Mouse (Mus musculus) lung, embryonic 15.5 days (tissue): ENCODE results near the gene Clcn1. TPM values are rescaled to one million over a fixed set of nuclear protein-coding genes. Genes with fewer than 3 reads are reported as not detected.
A peak's percentile ranks its signal among the peaks of the same experiment; 100 is the strongest.

Experiments used
- ATAC-seq: fragments of 200-750 bp; cut with Nextera tagmentation; 2 replicates; pipeline ENCODE4 v1.8.0; 2017; ENCODE audit warnings: moderate number of reproducible peaks, borderline replicate concordance; ENCODE audit not compliant: low FRiP score, low TSS enrichment; ENCODE audit errors: extremely low read depth
- H3K27ac ChIP-seq: fragments of 300-500 bp; sonication (generic); 2 replicates; pipeline ENCODE4 v1.5.1; 2015; ENCODE audit warnings: moderate library complexity, mild to moderate bottlenecking, inconsistent platforms
- H3K27me3 ChIP-seq: fragments of 300-500 bp; sonication (generic); 2 replicates; pipeline ENCODE4 v1.6.1; 2015; ENCODE audit warnings: inconsistent platforms
- H3K36me3 ChIP-seq: fragments of 300-500 bp; sonication (generic); 2 replicates; pipeline ENCODE4 v1.6.1; 2015; ENCODE audit warnings: inconsistent platforms
- H3K4me1 ChIP-seq: fragments of 300-500 bp; sonication (generic); 2 replicates; pipeline ENCODE4 v1.6.1; 2015; ENCODE audit warnings: inconsistent platforms
- H3K4me2 ChIP-seq: fragments of 300-500 bp; sonication (generic); 2 replicates; pipeline ENCODE4 v1.6.1; 2015; ENCODE audit warnings: inconsistent platforms, mild to moderate bottlenecking, moderate library complexity
- H3K4me3 ChIP-seq: fragments of 300-500 bp; sonication (generic); 2 replicates; pipeline ENCODE4 v1.5.1; 2015; ENCODE audit warnings: mild to moderate bottlenecking, inconsistent platforms
- H3K9ac ChIP-seq: fragments of 300-500 bp; sonication (generic); 2 replicates; pipeline ENCODE4 v1.6.1; 2015; ENCODE audit warnings: inconsistent platforms
- H3K9me3 ChIP-seq: fragments of 300-500 bp; sonication (generic); 2 replicates; pipeline ENCODE4 v1.6.1; 2016; ENCODE audit warnings: inconsistent platforms
- WGBS: fragments of 180-500 bp; shearing (Covaris S2); methylation state at CpG from one replicate; pipeline ENCODE4 v1.1.7; 2015; 5-methylcytosine and 5-hydroxymethylcytosine counted together
- polyA plus RNA-seq: library from polyadenylated mRNA; unstranded; fragments of >200 nt; fragmentation: Nextera tagmentation; extraction: Ambion mirVana; gene quantifications from 2 replicates; pipeline ENCODE4 v1.2.1, GENCODE M21; 2015

Clcn1 gene
- polyA plus RNA-seq, 1 experiment from 2014 or later = 0.24 TPM

DNA sequence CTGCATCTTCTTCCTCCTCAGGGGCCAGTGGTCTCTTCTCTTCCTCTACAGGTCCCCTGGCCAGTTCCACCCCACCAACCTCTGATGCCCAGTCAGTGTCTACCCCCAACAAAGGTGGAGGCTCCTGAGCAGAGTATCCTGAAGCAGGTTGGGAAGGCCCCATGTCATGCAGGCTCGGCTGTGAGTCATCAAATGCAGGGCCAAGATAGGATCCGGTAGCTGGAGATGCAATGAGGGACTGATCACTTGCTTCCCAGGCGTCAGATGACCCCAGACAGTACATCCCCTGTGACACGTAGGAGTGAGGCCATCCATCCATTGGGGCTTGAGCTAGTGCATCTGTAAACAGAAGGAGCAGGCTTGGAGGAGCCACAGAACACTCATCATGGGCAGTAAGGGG, 31.8 kb downstream of the Clcn1 start:
- no peaks in the 10 kb centered on the region for H3K36me3 ChIP-seq
- no peak overlapping the region for H3K9ac ChIP-seq
- no peak overlapping the region for H3K27ac ChIP-seq
- no peak for ATAC-seq
- H3K9me3 ChIP-seq = no peaks in the 10 kb centered on the region
- H3K27me3 ChIP-seq = peaks cover 18% of the 10 kb centered on the region
- H3K4me3 ChIP-seq = no peak overlapping the region
- H3K4me2 ChIP-seq = no peak overlapping the region
- peaks cover under 1% of the 10 kb centered on the region; the same call in 1 of the 2 replicates for H3K4me1 ChIP-seq
- 71% methylated on average over 4 of the region's 4 CpGs for WGBS

DNA sequence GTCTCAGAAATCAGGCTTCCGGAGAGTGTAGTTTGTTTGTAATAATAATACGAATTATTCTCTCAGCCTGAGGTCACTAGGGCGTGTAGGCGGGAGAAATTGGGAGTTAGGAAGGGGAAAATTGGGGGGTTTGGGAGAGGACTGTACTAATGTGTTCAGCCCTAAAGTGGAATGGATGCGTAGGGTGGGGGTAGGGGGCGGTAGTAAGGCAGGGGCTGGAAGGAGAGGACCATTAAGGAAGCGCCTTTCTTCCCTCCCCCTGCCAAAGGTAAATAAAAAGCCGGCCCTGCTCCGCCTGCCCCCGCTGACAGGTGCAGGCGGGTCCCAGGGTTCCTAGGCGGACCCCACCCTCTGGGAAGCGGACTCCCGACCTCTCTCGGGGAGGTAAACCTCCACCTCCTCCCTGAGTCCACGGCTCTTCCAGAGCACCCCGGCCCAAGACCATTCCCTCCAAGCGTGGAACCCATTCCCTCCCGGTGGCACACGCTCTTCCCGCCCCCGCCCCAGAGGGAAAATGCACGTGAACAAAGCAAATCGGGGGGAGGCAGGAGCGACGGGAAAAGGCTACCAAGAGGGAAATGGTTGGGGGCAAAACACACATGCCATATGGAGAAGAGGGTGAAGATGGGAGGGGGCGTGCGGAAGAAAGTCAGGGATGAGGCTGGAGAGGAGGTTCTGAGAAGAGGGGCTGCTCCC, 37.0 kb downstream of the Clcn1 start:
- H3K27ac ChIP-seq = no peak overlapping the region
- H3K4me2 ChIP-seq = peak overlapping the region; percentile 100
- WGBS = 1% methylated on average over 28 of the region's 28 CpGs
- H3K27me3 ChIP-seq = peaks cover 40% of the 10 kb centered on the region
- no peak for ATAC-seq
- peaks cover 17% of the 10 kb centered on the region for H3K4me1 ChIP-seq
- peak overlapping the region; percentile 29 for H3K9ac ChIP-seq
- H3K4me3 ChIP-seq = peak overlapping the region; percentile 64
- no peaks in the 10 kb centered on the region for H3K9me3 ChIP-seq
- no peaks in the 10 kb centered on the region for H3K36me3 ChIP-seq

GRCm38 (mm10) chr6:42324067-42324481, 37.6 kb downstream of the Clcn1 start:
- H3K4me3 ChIP-seq = peak overlapping the region; percentile 64
- H3K27ac ChIP-seq = no peak overlapping the region
- H3K4me2 ChIP-seq = peak overlapping the region; percentile 100
- H3K27me3 ChIP-seq = peaks cover 40% of the 10 kb centered on the region
- under 1% methylated on average over 15 of the region's 32 CpGs for whole genome bisulfite sequencing
- H3K9me3 ChIP-seq = no peaks in the 10 kb centered on the region
- H3K9ac ChIP-seq = peak overlapping the region; percentile 29
- peak; percentile 72 for ATAC-seq
- peaks cover 17% of the 10 kb centered on the region for H3K4me1 ChIP-seq
- no peaks in the 10 kb centered on the region for H3K36me3 ChIP-seq

DNA sequence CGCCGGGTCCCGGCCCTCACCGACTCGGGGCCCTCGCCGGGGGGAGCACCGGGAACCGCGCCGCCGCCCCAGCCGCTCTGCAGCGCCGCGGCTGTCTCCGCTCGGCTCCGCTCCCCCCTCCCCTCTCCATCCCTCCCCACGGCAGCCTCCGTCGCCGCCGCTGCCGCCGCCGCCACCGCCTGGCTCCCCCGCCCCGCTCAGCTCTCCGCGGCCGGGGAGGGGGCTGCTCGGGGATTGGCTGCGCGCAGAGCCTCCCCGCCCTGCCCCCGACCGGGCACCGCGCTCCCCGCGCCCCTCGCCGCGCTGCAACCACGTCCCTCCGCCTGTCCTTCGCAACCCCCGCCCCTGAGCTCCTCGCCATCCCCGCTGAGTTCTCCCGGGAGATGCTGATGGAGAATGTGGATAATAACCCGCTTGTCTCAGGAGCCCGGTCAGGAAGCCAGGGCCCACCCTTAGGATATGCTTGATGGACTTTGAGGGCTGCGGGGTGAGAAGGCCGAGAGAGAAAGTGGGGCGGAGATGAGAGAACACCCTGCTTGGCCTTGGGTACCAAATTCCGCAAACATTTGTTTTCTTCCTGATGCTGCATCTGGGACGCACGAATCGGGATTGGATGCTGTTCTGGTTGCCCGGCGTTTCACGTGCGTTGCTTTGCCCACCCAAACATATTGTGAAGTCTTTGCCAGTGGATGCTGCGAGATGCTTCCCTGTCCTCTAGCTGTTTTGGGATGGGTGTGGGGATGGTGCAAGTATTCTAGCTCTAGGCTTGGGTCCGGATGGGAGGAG, 38.2 kb downstream of the Clcn1 start, which contains the start of gene Fam131b:
Gene Fam131b, minus strand, starts transcription at position 162 of the 786 bp plus-strand sequence.
- H3K9me3 ChIP-seq = no peaks in the 10 kb centered on the region
- WGBS = 2% methylated on average over 53 of the region's 68 CpGs
- peak within 1 kb of the TSS; percentile 29 for H3K9ac ChIP-seq
- peaks cover 40% of the 10 kb centered on the region for H3K27me3 ChIP-seq
- no peaks in the 10 kb centered on the region for H3K36me3 ChIP-seq
- H3K4me3 ChIP-seq = peak within 1 kb of the TSS; percentile 64
- H3K4me2 ChIP-seq = peak within 1 kb of the TSS; percentile 100
- H3K4me1 ChIP-seq = peaks cover 17% of the 10 kb centered on the region
- peak; percentile 71; the same call in 1 of the 2 replicates for ATAC-seq
- no peak within 1 kb of the TSS for H3K27ac ChIP-seq

DNA sequence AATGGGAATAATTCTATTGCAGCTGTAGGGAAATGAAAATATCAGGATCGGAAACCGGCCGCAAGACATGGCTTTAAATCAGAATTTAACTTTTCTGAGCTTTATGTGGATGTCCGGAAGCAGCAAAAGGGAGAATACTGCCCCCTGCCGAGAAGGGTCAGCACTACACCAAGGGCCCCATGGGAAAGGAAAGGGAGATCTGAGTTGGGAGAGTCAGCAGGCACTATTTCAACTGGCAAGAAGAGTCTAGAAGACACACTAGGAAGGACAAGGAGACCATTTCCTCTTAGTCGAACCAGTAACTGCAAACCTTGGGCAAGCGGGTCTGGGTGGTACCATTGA, 38.8 kb downstream of the Clcn1 start:
- Histone ChIP-seq H3K36me3 (no peaks in the 10 kb centered on the region), H3K4me1 (peaks cover 17% of the 10 kb centered on the region), H3K9me3 (no peaks in the 10 kb centered on the region), H3K9ac (peak overlapping the region; percentile 29; the same call in 1 of the 2 replicates), H3K4me3 (peak overlapping the region; percentile 64), H3K27ac (no peak overlapping the region), H3K27me3 (peaks cover 40% of the 10 kb centered on the region), H3K4me2 (peak overlapping the region; percentile 100)
- ATAC-seq = peak; percentile 29; the same call in 1 of the 2 replicates
- WGBS = 3% methylated on average over 7 of the region's 7 CpGs

- Histone ChIP-seq H3K9ac (no peak overlapping the region), H3K27ac (no peak overlapping the region), H3K36me3 (no peaks in the 10 kb centered on the region), H3K4me3 (no peak overlapping the region), H3K4me2 (no peak overlapping the region), H3K9me3 (no peaks in the 10 kb centered on the region), H3K4me1 (peaks cover 17% of the 10 kb centered on the region), H3K27me3 (peaks cover 39% of the 10 kb centered on the region)
- no peak for ATAC-seq
- 83% methylated on average over 3 of the region's 3 CpGs for WGBS
Observed at GRCm38 (mm10) chr6:42326509-42326908, 40.0 kb downstream of the Clcn1 start.

- no peak overlapping the region for H3K9ac ChIP-seq
- WGBS = 63% methylated on average over 3 of the region's 3 CpGs
Observed at GRCm38 (mm10) chr6:42328757-42329156, 42.3 kb downstream of the Clcn1 start.

DNA sequence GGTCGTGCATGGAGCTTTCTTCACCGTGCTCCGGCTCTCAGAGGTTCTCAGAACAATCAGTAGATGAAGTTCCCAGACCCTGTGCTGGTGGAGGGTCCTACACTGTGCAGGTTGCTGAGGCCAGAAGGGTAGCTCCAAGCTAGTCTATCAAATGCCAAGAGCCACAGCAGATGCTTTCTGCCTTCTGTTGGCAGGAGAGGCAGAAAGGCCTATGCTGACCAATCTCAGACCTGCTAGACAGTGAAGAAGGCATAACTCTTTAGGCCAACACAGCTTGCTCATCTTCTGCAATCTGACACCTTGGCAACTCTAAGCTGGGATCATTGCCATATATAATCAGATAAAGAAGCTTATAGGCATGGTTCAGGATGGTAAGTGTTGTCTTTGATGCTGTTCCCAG, 43.7 kb downstream of the Clcn1 start:
- H3K27me3 ChIP-seq = peaks cover 2% of the 10 kb centered on the region; the same call in 1 of the 2 replicates
- H3K4me2 ChIP-seq = no peak overlapping the region
- no peaks in the 10 kb centered on the region for H3K36me3 ChIP-seq
- H3K4me1 ChIP-seq = no peaks in the 10 kb centered on the region
- WGBS = 83% methylated on average over 3 of the region's 3 CpGs
- no peak overlapping the region for H3K9ac ChIP-seq
- H3K27ac ChIP-seq = no peak overlapping the region
- no peak overlapping the region for H3K4me3 ChIP-seq
- no peak for ATAC-seq
- no peaks in the 10 kb centered on the region for H3K9me3 ChIP-seq

More at GRCm38 (mm10) chr6:42328757-42329156, 42.3 kb downstream of the Clcn1 start:
- Histone ChIP-seq H3K27me3 (peaks cover 17% of the 10 kb centered on the region), H3K4me3 (no peak overlapping the region), H3K36me3 (no peaks in the 10 kb centered on the region), H3K9me3 (no peaks in the 10 kb centered on the region), H3K4me2 (no peak overlapping the region), H3K27ac (no peak overlapping the region), H3K4me1 (peaks cover 12% of the 10 kb centered on the region)
- ATAC-seq = no peak

DNA sequence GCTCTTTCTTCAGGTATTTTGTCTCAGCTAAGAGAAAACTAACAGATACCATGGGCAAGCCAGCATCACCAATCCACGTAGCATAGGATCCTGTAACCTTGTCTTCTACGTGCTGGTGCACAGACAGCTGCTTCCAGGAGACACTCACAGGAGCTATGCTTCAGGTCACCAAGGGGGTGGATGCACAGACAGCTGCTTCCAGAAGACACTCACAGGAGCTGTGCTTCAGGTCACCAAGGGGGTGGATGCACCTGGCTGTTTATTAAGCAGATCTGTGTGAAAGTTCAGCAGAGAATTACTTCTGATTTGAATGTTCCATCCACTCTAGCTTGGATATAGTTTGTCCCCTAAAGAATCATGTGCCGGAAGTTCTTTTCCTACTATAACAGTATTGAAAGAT, 44.5 kb downstream of the Clcn1 start:
- no peaks in the 10 kb centered on the region for H3K4me1 ChIP-seq
- ATAC-seq = no peak
- no peaks in the 10 kb centered on the region for H3K27me3 ChIP-seq
- no peak overlapping the region for H3K4me2 ChIP-seq
- no peak overlapping the region for H3K27ac ChIP-seq
- no peaks in the 10 kb centered on the region for H3K9me3 ChIP-seq
- H3K9ac ChIP-seq = no peak overlapping the region
- no peaks in the 10 kb centered on the region for H3K36me3 ChIP-seq
- no peak overlapping the region for H3K4me3 ChIP-seq
- 86% methylated on average over 3 of the region's 3 CpGs for WGBS

DNA sequence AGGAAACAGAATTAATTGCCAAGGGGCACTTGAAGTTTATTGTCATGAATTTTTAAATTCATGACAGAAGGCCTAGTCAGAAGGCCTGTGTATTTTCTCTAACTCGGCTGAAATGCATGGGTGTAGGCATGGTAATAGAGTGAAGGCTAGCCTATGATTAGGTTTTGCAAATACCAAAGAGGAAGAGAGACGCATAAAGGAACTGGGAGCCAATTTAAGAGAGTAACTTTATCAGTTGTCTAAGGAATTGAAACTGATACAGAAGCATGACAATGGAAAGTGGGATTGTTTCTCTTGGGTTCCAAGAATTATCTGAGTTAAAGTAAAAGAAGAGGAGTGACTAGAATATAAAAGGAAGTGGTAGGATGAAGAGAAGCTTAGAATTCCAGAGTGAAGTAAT, 52.7 kb downstream of the Clcn1 start:
- no peak overlapping the region for H3K27ac ChIP-seq
- H3K27me3 ChIP-seq = no peaks in the 10 kb centered on the region
- H3K4me3 ChIP-seq = no peak overlapping the region
- H3K9me3 ChIP-seq = no peaks in the 10 kb centered on the region
- H3K4me2 ChIP-seq = no peak overlapping the region
- 85% methylated on average over 2 of the region's 2 CpGs for WGBS
- ATAC-seq = no peak
- no peaks in the 10 kb centered on the region for H3K36me3 ChIP-seq
- no peaks in the 10 kb centered on the region for H3K4me1 ChIP-seq
- no peak overlapping the region for H3K9ac ChIP-seq

DNA sequence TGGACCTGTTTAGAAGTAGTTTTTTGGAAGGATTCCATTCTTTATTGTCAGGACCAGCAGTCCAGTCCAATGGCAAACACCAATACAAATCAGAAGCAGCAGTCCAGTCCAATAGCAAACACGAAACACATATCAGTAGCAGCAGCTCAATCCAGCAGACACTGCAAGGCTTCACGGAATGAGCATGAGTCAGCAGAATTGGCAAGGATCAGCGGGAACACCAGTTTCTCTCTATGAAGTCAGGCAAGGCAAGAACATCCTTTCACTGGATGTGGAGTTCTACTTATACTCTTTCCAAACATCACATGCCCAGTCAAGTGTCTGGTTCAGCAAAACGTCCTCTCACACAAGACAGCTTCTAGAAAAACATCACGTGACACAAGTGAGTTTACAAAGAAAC, 53.5 kb downstream of the Clcn1 start:
- no peaks in the 10 kb centered on the region for H3K27me3 ChIP-seq
- H3K4me3 ChIP-seq = no peak overlapping the region
- no peaks in the 10 kb centered on the region for H3K9me3 ChIP-seq
- no peaks in the 10 kb centered on the region for H3K36me3 ChIP-seq
- no peak overlapping the region for H3K9ac ChIP-seq
- 59% methylated on average over 5 of the region's 5 CpGs for WGBS
- H3K27ac ChIP-seq = no peak overlapping the region
- H3K4me2 ChIP-seq = no peak overlapping the region
- H3K4me1 ChIP-seq = no peaks in the 10 kb centered on the region
- no peak for ATAC-seq

DNA sequence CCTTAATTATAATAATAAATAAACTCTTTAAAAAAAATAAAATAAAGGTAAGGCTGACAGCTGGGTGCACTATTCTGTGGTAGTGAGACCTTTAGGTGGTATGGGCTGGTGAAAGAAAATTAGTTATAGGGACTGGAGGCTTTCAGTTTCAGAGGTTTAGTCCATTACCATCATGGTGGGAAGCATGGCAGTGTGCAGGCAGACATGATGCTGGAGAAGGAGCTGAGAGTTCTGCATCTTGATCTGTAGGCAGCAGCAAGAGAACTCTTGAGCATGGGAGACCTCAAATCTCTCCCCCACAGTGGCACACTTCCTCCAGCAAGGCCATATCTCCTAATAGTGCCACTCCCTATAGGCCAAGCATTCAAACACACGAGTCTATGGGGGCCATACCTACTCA, 55.7 kb downstream of the Clcn1 start:
- no peaks in the 10 kb centered on the region for H3K27me3 ChIP-seq
- no peak overlapping the region for H3K9ac ChIP-seq
- no peaks in the 10 kb centered on the region for H3K4me1 ChIP-seq
- H3K36me3 ChIP-seq = no peaks in the 10 kb centered on the region
- no peak for ATAC-seq
- H3K4me3 ChIP-seq = no peak overlapping the region
- no peaks in the 10 kb centered on the region for H3K9me3 ChIP-seq
- H3K4me2 ChIP-seq = no peak overlapping the region
- WGBS = 65% methylated on average over 1 of the region's 1 CpGs
- H3K27ac ChIP-seq = no peak overlapping the region
